Comparison of ENCODE assay signal across 28 mouse cellular contexts in genomic region chr3:59197329-59197948, GRCm38 (mm10). TPM values are rescaled to one million over a fixed set of nuclear protein-coding genes. Genes with fewer than 3 reads are reported as not detected.
DNase-seq lines count a peak whose midpoint lies in the region; ATAC-seq and TF ChIP-seq lines count a peak whose summit lies in the region.
"Had no signal": no experiment of that assay in that cellular context is flagged by ENCODE, and none has a peak within 500 bp of the region (broad histone marks: within the 10 kb centered on the region; RNA-seq: fewer than 3 reads in every experiment).

No protein-coding gene starts in this region.

- peak; percentile 61; the same call in 1 of the 2 replicates for ATAC-seq in cerebellum, adult (ENCODE audit: insufficient number of reproducible peaks, low FRiP score, low TSS enrichment)
- no peak for ATAC-seq in limb, embryonic 15.5 days (ENCODE audit: insufficient number of reproducible peaks, low FRiP score, low TSS enrichment, low read depth)
- no peak for ATAC-seq in forebrain, embryonic 11.5 days (replicated peaks; ENCODE audit: low FRiP score)
- ATAC-seq: CD4-positive, CD25-positive, alpha-beta regulatory T cell, adult 4 months; forebrain, embryonic 15.5 days had no signal

- no peaks in the 10 kb centered on the region for H3K9me3 ChIP-seq in limb, embryonic 15.5 days
- H3K9me3 ChIP-seq in forebrain, embryonic 11.5 days (ENCODE audit: control insufficient read depth, low read length), result no peaks in the 10 kb centered on the region
- H3K9me3 ChIP-seq: embryonic facial prominence, embryonic 13.5 days; forebrain, embryonic 10.5 days; forebrain, embryonic 15.5 days; G1E; heart, embryonic 13.5 days; hindbrain, embryonic 15.5 days had no signal

- DNase-seq in cerebellum, adult 11 months, result no peak
- DNase-seq in cerebellum, postnatal 14 days, result peak; percentile 30 to 35
- DNase-seq in cerebellum, adult 9-11 months, result no peak
- DNase-seq in left cerebral cortex, postnatal 4 days, result peak; percentile 15
- DNase-seq in left cerebral cortex, adult 2 months (ENCODE audit: extremely low spot score in 1 of 2, low spot score in 2 of 2), result no peak
- DNase-seq in forebrain, embryonic 11.5 days (ENCODE audit: low spot score), result no peak
- DNase-seq: adrenal gland, adult 8-10 months; adrenal gland, postnatal 36 days; B cell, adult 2 months; gastrocnemius, postnatal 10 days; heart, postnatal 36 days; kidney, adult 11 months had no signal

- no peak for TF ChIP-seq CTCF in left cerebral cortex, adult 2 months (IDR thresholded peaks at IDR 0.05)

- no peak overlapping the region for H3K4me2 ChIP-seq in limb, embryonic 15.5 days
- no peak overlapping the region for H3K4me2 ChIP-seq in forebrain, embryonic 11.5 days (ENCODE audit: low read depth, low read length, severe bottlenecking)
- H3K4me2 ChIP-seq: embryonic facial prominence, embryonic 13.5 days; forebrain, embryonic 15.5 days; heart, embryonic 13.5 days; hindbrain, embryonic 15.5 days had no signal

- no peak overlapping the region for H3K4me3 ChIP-seq in left cerebral cortex, adult 2 months
- no peak overlapping the region for H3K4me3 ChIP-seq in limb, embryonic 15.5 days
- H3K4me3 ChIP-seq in forebrain, embryonic 11.5 days (ENCODE audit: low read depth, low read length), result no peak overlapping the region
- H3K4me3 ChIP-seq: embryonic facial prominence, embryonic 13.5 days; erythroblast, embryonic 14.5 days; forebrain, embryonic 10.5 days; forebrain, embryonic 15.5 days; heart, embryonic 13.5 days; hindbrain, embryonic 15.5 days had no signal

- no peaks in the 10 kb centered on the region for H3K4me1 ChIP-seq in limb, embryonic 15.5 days
- no peaks in the 10 kb centered on the region for H3K4me1 ChIP-seq in forebrain, embryonic 11.5 days (replicated peaks; ENCODE audit: control insufficient read depth, insufficient read depth, low read length)
- H3K4me1 ChIP-seq: embryonic facial prominence, embryonic 13.5 days; forebrain, embryonic 10.5 days; forebrain, embryonic 15.5 days; heart, embryonic 13.5 days; hindbrain, embryonic 15.5 days had no signal

- H3K27me3 ChIP-seq in limb, embryonic 15.5 days, result no peaks in the 10 kb centered on the region
- no peaks in the 10 kb centered on the region for H3K27me3 ChIP-seq in forebrain, embryonic 11.5 days (ENCODE audit: control insufficient read depth, insufficient read depth, low read length)
- H3K27me3 ChIP-seq: embryonic facial prominence, embryonic 13.5 days; forebrain, embryonic 15.5 days; heart, embryonic 13.5 days; hindbrain, embryonic 15.5 days had no signal

- no peak overlapping the region for H3K9ac ChIP-seq in limb, embryonic 15.5 days
- no peak overlapping the region for H3K9ac ChIP-seq in forebrain, embryonic 11.5 days (ENCODE audit: low read length)
- H3K9ac ChIP-seq: embryonic facial prominence, embryonic 13.5 days; forebrain, embryonic 15.5 days; heart, embryonic 13.5 days; hindbrain, embryonic 15.5 days had no signal

- H3K27ac ChIP-seq in left cerebral cortex, adult 2 months, result no peak overlapping the region
- peak overlapping the region; percentile 65 for H3K27ac ChIP-seq in limb, embryonic 15.5 days
- H3K27ac ChIP-seq in forebrain, embryonic 11.5 days (ENCODE audit: low read depth, low read length), result no peak overlapping the region
- H3K27ac ChIP-seq: embryonic facial prominence, embryonic 13.5 days; forebrain, embryonic 10.5 days; forebrain, embryonic 15.5 days; heart, embryonic 13.5 days; hindbrain, embryonic 15.5 days had no signal

- H3K36me3 ChIP-seq in limb, embryonic 15.5 days, result no peaks in the 10 kb centered on the region
- no peaks in the 10 kb centered on the region for H3K36me3 ChIP-seq in forebrain, embryonic 11.5 days (ENCODE audit: control insufficient read depth, insufficient read depth, low read length)
- H3K36me3 ChIP-seq: embryonic facial prominence, embryonic 13.5 days; forebrain, embryonic 10.5 days; forebrain, embryonic 15.5 days; G1E; heart, embryonic 13.5 days; hindbrain, embryonic 15.5 days had no signal

- 64% methylated on average over 4 of the region's 4 CpGs for WGBS in limb, embryonic 15.5 days
- WGBS in forebrain, embryonic 11.5 days, result 81% methylated on average over 4 of the region's 4 CpGs

- intact Hi-C loops in left cerebral cortex, postnatal 4 days (cut with DNase I), result no loop called here
- intact Hi-C loops in left cerebral cortex, adult 2 months (cut with DNase I), result no loop called here

RNA-seq across cellular contexts. Expression of gene Gpr87, which starts 2.5 kb away (rescaled TPM):
- total RNA-seq in left cerebral cortex, postnatal 4 days (2021), result not detected
- total RNA-seq in left cerebral cortex, adult 2 months (2021), result not detected
- 39.1 and 39.8 TPM in 2 replicates for polyA plus RNA-seq in limb, embryonic 15.5 days (2015; fragmentation: Nextera tagmentation; extraction: Ambion mirVana)
- not detected in 2 replicates for polyA plus RNA-seq in forebrain, embryonic 11.5 days (2014; fragmentation: Nextera tagmentation; extraction: Ambion mirVana)
- total RNA-seq: adrenal gland, adult 8-10 months; adrenal gland, postnatal 36 days; gastrocnemius, postnatal 10 days; gastrocnemius, postnatal 4 days; heart, adult 8-10 months; heart, postnatal 36 days had no signal
- polyA plus RNA-seq: CD4-positive, CD25-positive, alpha-beta regulatory T cell, adult 4 months; cerebellum, adult 2 months; cortical plate, adult 2 months; erythroblast, embryonic 14.5 days; G1E; heart, embryonic 13.5 days; heart, postnatal 0 days; hindbrain, embryonic 11.5 days had no signal

RNA-seq across cellular contexts. Expression of gene P2ry13, which starts 13.2 kb away (rescaled TPM):
- total RNA-seq in left cerebral cortex, postnatal 4 days (2021), result 1 to 10 TPM; 2.8 TPM
- 1 to 10 TPM; 5.6 to 8.7 TPM for total RNA-seq in left cerebral cortex, adult 2 months (2021)
- 1.3 and 1.5 TPM in 2 replicates for polyA plus RNA-seq in limb, embryonic 15.5 days (2015; fragmentation: Nextera tagmentation; extraction: Ambion mirVana)
- 0.68 and 0.77 TPM in 2 replicates for polyA plus RNA-seq in forebrain, embryonic 11.5 days (2014; fragmentation: Nextera tagmentation; extraction: Ambion mirVana)
- polyA plus RNA-seq: erythroblast, embryonic 14.5 days; G1E had no signal

RNA-seq across cellular contexts. Expression of gene P2ry14, which starts 44.0 kb away (rescaled TPM):
- 1 to 10 TPM in 1 of 2 experiments, under 1 TPM in 1; 0.70 to 1.0 TPM for total RNA-seq in left cerebral cortex, postnatal 4 days (2021)
- 1 to 10 TPM; 2.9 to 3.5 TPM for total RNA-seq in left cerebral cortex, adult 2 months (2021)
- polyA plus RNA-seq in limb, embryonic 15.5 days (2015; fragmentation: Nextera tagmentation; extraction: Ambion mirVana), result 1.5 and 2.1 TPM in 2 replicates
- polyA plus RNA-seq in forebrain, embryonic 11.5 days (2014; fragmentation: Nextera tagmentation; extraction: Ambion mirVana), result 3.4 and 4.1 TPM in 2 replicates
- polyA plus RNA-seq: erythroblast, embryonic 14.5 days; G1E had no signal

Comparison
In these comparisons a context has a peak if more than half of its experiments do, and no peak if none do; other contexts are left out.
1. DNase-seq: peak in cerebellum, postnatal 14 days (2 of 2) and left cerebral cortex, postnatal 4 days (single experiment); none in cerebellum, adult 11 months (single experiment), cerebellum, adult 9-11 months (single experiment), left cerebral cortex, adult 2 months (0 of 2) and forebrain, embryonic 11.5 days (single experiment).